ENCODE assay signal across 13 mouse cellular contexts in genomic region chr6:45584467-45585094, GRCm38 (mm10).
DNase-seq lines count a peak whose midpoint lies in the region; ATAC-seq lines count a peak whose summit lies in the region.
"Had no signal": no experiment of that assay in that cellular context is flagged by ENCODE, and none has a peak within 500 bp of the region (broad histone marks: within the 10 kb centered on the region; RNA-seq: fewer than 3 reads in every experiment).

No protein-coding gene starts in this region.

- H3K4me3 ChIP-seq in hindbrain, embryonic 16.5 days (ENCODE audit: low read length), result no peak overlapping the region
- no peak overlapping the region for H3K4me3 ChIP-seq in hindbrain, embryonic 12.5 days
- H3K4me3 ChIP-seq: embryonic facial prominence, embryonic 12.5 days; heart, adult 2 months; hindbrain, embryonic 15.5 days; liver, embryonic 12.5 days; midbrain, embryonic 12.5 days had no signal

- no peak overlapping the region for H3K9ac ChIP-seq in hindbrain, embryonic 16.5 days (ENCODE audit: low read depth, low read length)
- no peak overlapping the region for H3K9ac ChIP-seq in hindbrain, embryonic 12.5 days
- H3K9ac ChIP-seq: embryonic facial prominence, embryonic 12.5 days; hindbrain, embryonic 15.5 days; liver, embryonic 12.5 days; midbrain, embryonic 12.5 days had no signal

- 68% methylated on average over 6 of the region's 6 CpGs for WGBS in hindbrain, embryonic 16.5 days
- whole genome bisulfite sequencing in hindbrain, embryonic 12.5 days, result 81% methylated on average over 6 of the region's 6 CpGs

- peak; percentile 68; the same call in 1 of the 2 replicates for ATAC-seq in hindbrain, embryonic 16.5 days
- no peak for ATAC-seq in hindbrain, embryonic 12.5 days (ENCODE audit: low FRiP score)
- ATAC-seq: activated CD4-positive, CD25-positive, alpha-beta regulatory T cell, adult 4 months; liver, embryonic 12.5 days had no signal

- no peaks in the 10 kb centered on the region for H3K36me3 ChIP-seq in hindbrain, embryonic 16.5 days (ENCODE audit: control insufficient read depth, insufficient read depth, low read length)
- no peaks in the 10 kb centered on the region for H3K36me3 ChIP-seq in hindbrain, embryonic 12.5 days
- H3K36me3 ChIP-seq: embryonic facial prominence, embryonic 12.5 days; hindbrain, embryonic 15.5 days; liver, embryonic 12.5 days; midbrain, embryonic 12.5 days had no signal

- H3K4me1 ChIP-seq in hindbrain, embryonic 16.5 days (ENCODE audit: control insufficient read depth, insufficient read depth, low read depth, low read length), result no peaks in the 10 kb centered on the region
- no peaks in the 10 kb centered on the region for H3K4me1 ChIP-seq in hindbrain, embryonic 12.5 days
- H3K4me1 ChIP-seq: embryonic facial prominence, embryonic 12.5 days; hindbrain, embryonic 15.5 days; liver, embryonic 12.5 days; midbrain, embryonic 12.5 days had no signal

- H3K9me3 ChIP-seq in hindbrain, embryonic 16.5 days (ENCODE audit: control insufficient read depth, low read length), result no peaks in the 10 kb centered on the region
- no peaks in the 10 kb centered on the region for H3K9me3 ChIP-seq in hindbrain, embryonic 12.5 days (replicated peaks)
- H3K9me3 ChIP-seq: embryonic facial prominence, embryonic 12.5 days; hindbrain, embryonic 15.5 days; liver, embryonic 12.5 days; midbrain, embryonic 12.5 days had no signal

- no peak overlapping the region for H3K27ac ChIP-seq in hindbrain, embryonic 16.5 days (ENCODE audit: low read depth, low read length)
- no peak overlapping the region for H3K27ac ChIP-seq in hindbrain, embryonic 12.5 days
- H3K27ac ChIP-seq: embryonic facial prominence, embryonic 12.5 days; heart, adult 2 months; hindbrain, embryonic 15.5 days; liver, embryonic 12.5 days; midbrain, embryonic 12.5 days had no signal

- H3K4me2 ChIP-seq in hindbrain, embryonic 16.5 days (ENCODE audit: low read length), result no peak overlapping the region
- no peak overlapping the region for H3K4me2 ChIP-seq in hindbrain, embryonic 12.5 days (replicated peaks)
- H3K4me2 ChIP-seq: embryonic facial prominence, embryonic 12.5 days; hindbrain, embryonic 15.5 days; liver, embryonic 12.5 days; midbrain, embryonic 12.5 days had no signal

- no peaks in the 10 kb centered on the region for H3K27me3 ChIP-seq in hindbrain, embryonic 16.5 days (replicated peaks; ENCODE audit: control insufficient read depth, insufficient read depth, low read length)
- no peaks in the 10 kb centered on the region for H3K27me3 ChIP-seq in hindbrain, embryonic 12.5 days
- H3K27me3 ChIP-seq: embryonic facial prominence, embryonic 12.5 days; hindbrain, embryonic 15.5 days; liver, embryonic 12.5 days; midbrain, embryonic 12.5 days had no signal

- peak; percentile 4 to 6 for DNase-seq in right cerebral cortex, adult 2 months (ENCODE audit: low spot score in 2 of 2)
- no peak for DNase-seq in right cerebral cortex, postnatal 25 days
- peak; percentile 82 for DNase-seq in cerebellum, adult 9-10 months
- no peak for DNase-seq in gastrocnemius, postnatal 10 days
- DNase-seq in urinary bladder, adult 18-20 months (ENCODE audit: low spot score in 2 of 2), result no peak

Comparison
In these comparisons a context has a peak if more than half of its experiments do, and no peak if none do; other contexts are left out.
1. DNase-seq: peak in right cerebral cortex, adult 2 months (2 of 2) and cerebellum, adult 9-10 months (single experiment); none in right cerebral cortex, postnatal 25 days (single experiment), gastrocnemius, postnatal 10 days (single experiment) and urinary bladder, adult 18-20 months (0 of 2).